Mouse (Mus musculus): ENCODE data around the gene Ubxn11.

GRCm38 (mm10) chr4:134091225-134091529 is 11.2 kb upstream of the Ubxn11 start:
- TF ChIP-seq CTCF (IDR thresholded peaks at IDR 0.05; ENCODE audit: low read depth) (no peak), EP300 (optimal IDR thresholded peaks at IDR 0.05) (no peak)
